Mouse (Mus musculus) frontal cortex, adult (tissue): ENCODE measurements at regions not wholly inside any gene's neighbourhood (a gene's known extent, or its start where the extent isn't known, plus 50 kb on each side); places are given as distances from the start of the nearest gene placed in this dataset.
A peak's percentile ranks its signal among the peaks of the same experiment; 100 is the strongest.

Source experiments
- ATAC-seq: cut with Nextera tagmentation; 2 replicates; pipeline ENCODE4 v1.9.2; 2017; ENCODE audit warnings: mild to moderate bottlenecking, moderate library complexity, mixed read lengths; ENCODE audit not compliant: low TSS enrichment

DNA sequence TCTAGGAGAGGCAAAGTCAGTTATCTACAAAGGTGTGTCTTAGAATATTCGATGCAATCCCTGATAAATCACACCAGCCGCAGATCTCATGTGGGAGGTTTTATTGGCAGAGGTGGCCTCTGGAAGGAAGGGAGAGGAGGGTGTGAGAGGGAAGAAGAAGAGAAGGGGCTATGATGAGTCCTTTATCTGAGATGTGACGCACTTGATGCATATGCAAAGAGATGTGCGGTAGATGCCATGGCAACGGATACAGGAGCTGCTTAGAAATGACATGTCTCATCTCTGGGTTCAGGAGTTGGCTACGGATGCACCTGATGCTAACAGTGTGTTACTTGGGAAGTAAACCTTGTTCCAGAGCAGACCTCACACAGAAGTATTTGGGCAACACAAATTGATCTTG is 718.6 kb upstream of the Gm21961 start:
- peak; percentile 93 for ATAC-seq

DNA sequence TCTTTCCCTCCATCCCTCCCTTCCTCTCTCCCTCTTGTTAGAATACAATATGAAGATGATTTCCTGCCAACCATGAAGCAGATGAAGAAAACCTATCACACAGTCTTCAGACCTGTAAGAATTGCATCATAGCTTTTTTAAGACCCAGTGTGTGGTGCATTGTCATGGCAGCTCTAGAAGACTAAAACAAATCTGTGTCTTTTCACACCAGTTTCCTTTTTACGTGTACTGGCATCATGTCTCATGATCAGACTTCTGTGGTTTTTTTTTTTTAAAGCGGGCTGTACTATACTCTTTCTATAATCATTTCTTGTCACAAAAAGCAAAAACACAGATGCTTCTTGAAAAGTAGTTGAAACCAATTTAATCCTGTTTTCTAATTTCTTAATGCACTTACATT is 716.6 kb upstream of the Gm21961 start:
- peak; percentile 81; the same call in 1 of the 2 replicates for ATAC-seq

DNA sequence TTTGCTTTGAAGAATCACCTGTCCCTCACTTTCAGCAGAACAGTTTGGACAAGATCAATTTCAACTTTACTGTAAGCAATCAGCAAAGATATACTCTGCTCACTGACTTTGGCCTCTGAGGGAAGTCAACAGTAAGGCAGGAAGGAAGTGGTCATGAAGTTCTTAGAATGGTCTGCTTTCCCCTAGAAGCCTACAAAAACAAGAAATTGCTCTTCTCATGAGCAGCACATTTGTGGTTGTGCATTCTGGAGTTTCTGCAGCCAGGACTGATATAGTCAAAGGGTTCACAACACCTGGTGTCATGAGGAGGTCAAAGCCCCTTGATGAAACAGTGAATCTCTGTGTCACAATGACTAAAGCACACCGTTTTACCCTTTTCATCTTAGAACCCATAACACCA is 712.4 kb upstream of the Gm21961 start:
- ATAC-seq, result no peak

DNA sequence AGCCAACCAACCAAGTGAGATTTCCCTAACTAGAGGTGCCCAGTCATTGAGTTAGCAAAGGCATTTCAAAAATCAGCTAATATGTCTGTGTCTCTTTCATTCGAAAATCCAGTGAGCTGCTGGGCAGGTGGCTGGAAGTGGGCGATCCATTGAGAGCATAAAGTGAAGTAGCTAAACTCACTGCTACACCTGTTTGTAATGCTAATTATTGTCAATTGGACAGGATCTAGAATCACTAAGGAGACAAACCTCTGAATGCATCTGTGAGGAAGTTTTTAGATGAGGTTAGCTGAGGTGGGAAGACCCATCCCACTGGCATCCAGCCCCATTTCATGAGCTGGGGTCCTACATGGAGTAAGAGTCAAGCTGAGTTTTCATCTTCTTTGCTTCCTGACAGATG is 711.6 kb upstream of the Gm21961 start:
- no peak for ATAC-seq

DNA sequence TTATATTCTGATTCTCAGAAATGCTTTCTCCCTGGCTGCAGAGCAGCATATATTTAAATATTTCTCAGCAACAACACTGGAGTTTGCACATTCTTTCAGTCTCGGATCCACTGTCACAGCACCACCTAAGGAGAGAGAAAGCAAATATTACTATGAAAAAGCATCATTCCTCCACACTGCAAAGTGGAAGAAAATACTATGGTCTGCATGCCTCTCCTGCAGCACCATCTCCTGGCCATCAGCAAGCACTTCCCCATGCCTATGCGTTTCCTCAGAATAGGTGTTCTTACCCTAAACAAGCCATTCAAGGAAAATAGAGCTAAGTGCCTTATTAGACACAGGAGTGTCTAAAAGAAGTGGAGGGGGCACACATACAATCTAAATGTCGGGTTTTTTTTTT is 688.9 kb upstream of the Gm21961 start:
- ATAC-seq, result peak; percentile 98

DNA sequence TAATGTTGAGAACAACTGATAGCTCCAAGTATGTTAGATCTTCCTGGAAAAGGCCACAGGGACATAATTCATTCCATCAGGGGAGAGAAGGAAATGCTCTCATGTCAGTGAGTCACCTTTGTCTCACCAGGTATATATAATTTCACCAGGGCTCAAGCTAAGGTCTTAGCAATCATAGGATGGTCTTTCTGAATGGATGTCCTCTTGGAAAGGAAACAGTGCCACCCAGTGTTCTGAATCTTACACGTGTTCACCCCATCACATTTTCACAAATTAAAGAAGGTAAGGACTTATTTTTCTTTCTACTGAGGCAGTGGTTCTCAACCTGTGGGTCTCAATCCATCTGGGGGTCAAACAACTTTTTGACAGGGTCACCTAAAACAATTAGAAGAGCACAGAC is 686.8 kb upstream of the Gm21961 start:
- peak; percentile 74 for ATAC-seq

DNA sequence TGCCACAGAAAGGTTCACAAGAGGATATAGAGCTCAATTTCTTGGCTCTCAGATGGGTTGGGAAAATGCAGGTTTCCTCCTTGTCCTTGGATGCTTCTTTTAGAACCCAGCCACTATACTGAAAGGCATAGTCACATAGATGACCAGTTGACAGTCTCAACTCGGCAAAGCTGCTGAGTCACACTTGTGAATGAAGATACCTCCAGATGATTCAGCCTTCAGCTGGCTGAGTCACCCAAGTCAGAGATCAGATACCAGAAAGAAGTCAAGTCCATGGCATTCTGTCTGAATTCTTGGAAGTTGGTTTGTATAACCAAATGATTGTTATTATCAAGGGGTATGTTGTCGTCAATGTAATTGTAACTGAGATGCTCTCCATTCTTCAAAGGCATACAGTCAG is 683.9 kb upstream of the Gm21961 start:
- ATAC-seq, result no peak
